Mouse (Mus musculus) left cerebral cortex, adult 6 months (tissue): Measurements from ENCODE around the gene Tent5c. TPM values are rescaled to one million over a fixed set of nuclear protein-coding genes. Genes with fewer than 3 reads are reported as not detected.

ENCODE experiments used
- long read RNA-seq, 2 experiments: library from polyadenylated mRNA; unstranded; transcript quantifications; one replicate each; pipeline ENCODE4 v2.0.0; 2019 to 2020
- polyA plus RNA-seq: library from polyadenylated mRNA; unstranded; fragments of <200 nt; fragmentation: Nextera tagmentation; gene quantifications from 2 replicates; pipeline ENCODE4 v1.2.3, GENCODE M21; 2021

Tent5c gene
- 0.39 and 0.77 TPM in 2 replicates for polyA plus RNA-seq
- long read RNA-seq, experiment 1, full-length matches to known transcripts: 5 of 7 reads
- long read RNA-seq, experiment 1, partial matches to known transcripts: 0 of 7 reads
- long read RNA-seq, experiment 1, other reads (novel, unspliced or antisense): 2 of 7 reads
- long read RNA-seq, experiment 2: 0 reads

GRCm38 (mm10) chr3:100489133-100490009 lies at the start of gene Tent5c:
Gene Tent5c, minus strand, starts transcription at chr3:100489324.

Other genes starting within 250 kb of the Tent5c start
- 37.5 and 38.1 TPM in 2 replicates for gene Man1a2, start 196.2 kb upstream of the Tent5c start, polyA plus RNA-seq